Mouse (Mus musculus) adipocyte (in vitro differentiated cells): ENCODE data around the gene Sar1b.

Experiments
- DNase-seq: peaks from one replicate; pipeline ENCODE4 v3.0.0-alpha.2; 2016; ENCODE audit warnings: low spot score

Sar1b gene

DNA sequence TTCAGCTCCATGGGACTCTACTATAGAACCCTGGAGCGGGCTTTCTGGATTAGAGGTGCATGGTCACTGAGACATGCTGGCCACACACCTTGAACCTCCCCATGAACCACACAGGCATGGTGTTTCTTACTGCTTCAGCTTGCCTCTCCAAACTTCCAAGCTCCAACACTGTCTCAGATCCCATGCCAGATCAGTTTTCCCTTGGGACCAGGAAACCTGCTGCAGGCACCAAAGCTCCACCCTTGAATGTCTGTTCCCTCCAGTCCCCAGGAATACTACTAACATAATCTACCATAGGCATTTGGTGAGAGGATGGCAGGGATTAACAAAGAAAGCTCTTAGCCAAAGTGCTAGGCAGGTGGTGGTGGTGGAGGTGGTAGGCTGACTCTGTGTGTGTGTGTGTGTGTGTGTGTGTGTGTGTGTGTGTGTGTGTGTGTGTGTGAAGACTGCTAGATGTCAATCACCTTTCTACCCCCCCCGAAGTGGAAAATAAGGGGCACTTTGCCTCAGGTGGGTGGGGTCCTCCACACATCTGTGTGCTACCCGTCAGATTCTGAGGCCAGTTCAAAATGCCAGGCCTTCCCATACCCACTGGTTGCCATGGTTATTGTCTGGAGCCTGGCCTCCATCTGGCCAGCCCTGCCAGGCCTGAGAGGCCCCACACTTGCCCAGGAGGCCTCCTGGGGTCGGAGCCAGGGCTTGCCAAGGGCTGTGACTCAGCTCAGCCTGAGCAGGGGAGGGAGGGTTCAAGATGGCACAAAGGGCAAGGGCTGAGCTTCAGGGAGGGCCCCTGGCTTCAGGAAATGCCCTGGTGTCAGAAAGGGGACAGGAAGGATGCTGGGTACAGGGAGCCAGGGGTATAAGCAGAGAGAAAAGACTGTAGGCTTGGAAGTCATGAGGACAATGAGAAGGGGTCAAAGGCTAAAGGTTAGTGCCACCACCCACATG, 68.7 kb downstream of the Sar1b start:
- peak; percentile 90 for DNase-seq

DNA sequence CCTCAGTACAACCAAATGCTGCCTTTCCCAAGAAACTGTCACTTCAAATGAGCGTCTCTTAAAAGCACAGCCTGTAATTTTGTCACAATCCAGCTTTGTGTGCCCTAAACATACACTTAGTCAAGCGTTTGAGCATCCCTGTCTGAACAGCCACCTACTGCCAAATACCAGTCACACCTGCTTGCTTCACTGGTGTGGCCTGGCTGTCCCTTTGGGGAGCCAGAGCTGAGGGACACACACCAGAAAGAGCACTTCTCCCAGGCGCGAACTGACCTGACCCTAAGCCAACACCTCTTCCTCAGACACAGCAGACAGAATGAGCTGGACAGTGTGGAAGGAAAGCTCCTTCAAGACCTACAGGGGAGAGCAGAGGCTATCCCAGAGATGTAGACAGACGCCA, 69.5 kb downstream of the Sar1b start:
- no peak for DNase-seq

DNA sequence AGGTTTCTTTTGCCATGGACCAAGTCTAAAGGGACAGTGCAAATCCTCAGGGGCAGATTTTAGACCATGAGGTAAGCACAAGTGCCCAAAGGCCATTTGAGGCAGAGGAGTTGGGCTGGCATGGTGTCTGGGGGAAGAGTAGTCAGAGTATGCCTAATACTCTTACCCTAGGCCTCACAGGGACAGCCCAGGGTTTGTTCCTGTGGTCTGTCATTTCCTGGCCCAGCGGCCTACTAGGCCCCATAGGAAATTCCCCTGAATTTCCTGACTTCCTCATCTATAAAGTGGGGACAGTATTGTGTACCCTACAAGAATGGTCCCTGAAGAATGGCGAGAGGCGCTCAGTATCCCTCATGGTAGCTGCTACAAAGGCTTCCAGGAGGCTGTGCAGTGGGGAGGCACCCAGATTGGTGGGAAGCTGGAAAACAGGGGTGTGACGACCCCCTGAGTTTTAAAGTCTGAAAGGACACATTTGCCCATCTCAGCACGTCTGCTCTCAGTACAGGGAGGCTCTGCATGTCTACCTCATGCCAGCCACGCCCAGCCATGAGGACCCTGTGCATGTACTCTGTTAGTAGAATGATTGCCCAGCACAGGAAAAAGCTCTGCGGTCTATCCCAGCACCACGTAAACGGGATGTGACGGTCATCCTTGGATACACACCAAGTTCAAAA, 70.0 kb downstream of the Sar1b start:
- DNase-seq: no peak

- no peak for DNase-seq
Measured at GRCm38 (mm10) chr11:51834067-51834411, 70.6 kb downstream of the Sar1b start.

DNA sequence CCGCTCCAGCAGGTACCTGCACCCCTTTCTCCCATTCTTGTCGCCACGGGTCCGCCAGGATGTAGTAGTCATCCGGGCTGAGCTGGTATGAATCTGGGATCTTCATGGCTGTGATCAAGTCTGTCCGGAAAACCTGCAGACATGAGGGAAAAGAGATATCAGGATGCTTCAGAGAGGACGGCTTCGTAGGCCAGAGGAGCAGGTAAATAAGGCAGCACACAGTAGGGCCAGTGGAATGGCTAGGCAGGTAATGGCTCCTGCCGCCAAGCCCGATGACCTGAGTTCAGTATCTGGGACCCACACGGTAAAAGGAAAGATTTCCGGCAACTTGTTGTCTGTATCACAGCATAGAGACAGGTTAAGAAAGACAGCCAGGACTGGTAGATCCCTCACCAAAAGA, 72.1 kb downstream of the Sar1b start:
- no peak for DNase-seq

DNA sequence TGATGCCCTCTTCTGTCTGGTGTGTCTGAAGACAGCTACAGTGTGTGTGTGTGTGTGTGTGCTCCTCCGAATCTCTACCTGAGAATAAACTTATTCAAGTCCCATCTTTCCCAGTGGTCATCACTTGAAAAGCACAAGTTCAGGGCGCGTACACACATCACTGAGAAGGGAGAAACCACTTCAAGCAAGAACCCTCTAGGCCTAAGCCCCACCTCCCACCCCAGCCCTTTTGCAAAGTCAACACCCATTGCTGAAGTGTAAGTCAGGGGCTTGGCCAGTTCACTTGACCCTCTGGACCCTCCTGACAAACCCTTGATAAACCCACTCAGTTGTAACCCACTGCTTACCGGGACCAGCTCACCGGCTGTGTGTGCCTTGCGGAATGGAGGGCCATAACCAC, 73.0 kb downstream of the Sar1b start:
- no peak for DNase-seq

DNA sequence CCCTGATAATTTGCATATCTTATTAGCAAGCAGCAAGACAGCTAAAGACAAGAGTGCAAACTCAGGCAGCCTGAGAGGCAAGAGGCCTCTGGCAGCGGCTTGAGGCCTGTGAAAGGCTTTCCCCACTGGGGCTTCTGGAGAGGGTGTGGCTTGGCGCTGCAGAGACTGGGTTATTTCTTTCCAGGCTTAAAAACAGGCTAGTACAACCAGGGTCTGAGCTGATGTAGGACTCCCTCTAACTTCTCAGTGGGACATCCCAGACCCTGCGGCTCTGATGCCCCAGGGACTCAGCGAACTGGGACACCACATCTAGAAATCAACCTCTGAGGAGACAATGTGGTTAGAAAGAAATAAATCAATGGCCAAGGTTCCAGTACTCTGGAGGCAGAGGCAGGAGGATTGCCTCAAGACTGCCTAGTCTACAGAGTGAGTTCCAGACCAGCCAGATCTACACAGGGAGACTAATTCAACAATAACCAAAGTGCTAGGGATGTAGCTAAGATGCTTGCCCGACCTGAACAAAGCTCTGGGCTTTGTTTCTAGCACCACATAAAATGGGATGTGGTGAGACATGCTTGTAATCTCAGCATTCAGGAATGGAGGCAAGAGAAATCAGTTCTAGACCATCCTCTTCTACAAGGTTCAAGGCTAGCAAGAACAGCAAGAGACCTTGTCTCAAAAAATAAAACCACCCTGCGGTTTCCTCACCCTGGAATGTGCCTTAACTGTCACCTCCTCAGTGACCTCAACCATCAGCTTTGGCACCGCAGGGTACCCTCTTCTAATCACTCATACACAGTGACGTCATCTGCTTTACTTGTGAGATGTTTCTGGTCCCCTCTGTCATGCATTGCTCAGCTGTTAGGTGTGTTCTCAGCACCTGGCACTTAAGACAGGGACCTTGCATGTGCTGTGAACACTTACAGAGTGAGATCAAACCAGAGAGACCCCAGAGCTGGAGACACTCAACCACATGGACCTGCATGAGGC, 74.0 kb downstream of the Sar1b start:
- peak; percentile 81 for DNase-seq

DNA sequence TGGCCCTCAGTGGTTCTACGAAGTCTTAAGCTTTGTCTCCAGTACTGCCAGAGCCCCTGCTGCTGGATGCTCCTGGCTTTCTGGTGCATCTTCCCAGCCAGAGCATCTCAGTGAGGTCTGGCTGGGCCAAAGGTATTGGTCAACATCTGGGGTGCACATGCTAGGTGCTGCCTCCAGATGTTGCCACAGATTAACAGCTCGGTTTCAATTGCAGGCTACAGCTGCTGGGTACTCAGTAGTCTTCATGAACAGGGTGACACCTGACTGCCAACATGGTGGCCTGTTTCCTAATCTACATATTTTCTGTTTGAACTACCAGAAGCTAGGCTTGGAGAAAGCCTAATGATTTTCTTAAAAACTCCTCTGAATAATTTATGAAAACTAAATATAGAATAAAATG, 75.6 kb downstream of the Sar1b start:
- no peak for DNase-seq

DNA sequence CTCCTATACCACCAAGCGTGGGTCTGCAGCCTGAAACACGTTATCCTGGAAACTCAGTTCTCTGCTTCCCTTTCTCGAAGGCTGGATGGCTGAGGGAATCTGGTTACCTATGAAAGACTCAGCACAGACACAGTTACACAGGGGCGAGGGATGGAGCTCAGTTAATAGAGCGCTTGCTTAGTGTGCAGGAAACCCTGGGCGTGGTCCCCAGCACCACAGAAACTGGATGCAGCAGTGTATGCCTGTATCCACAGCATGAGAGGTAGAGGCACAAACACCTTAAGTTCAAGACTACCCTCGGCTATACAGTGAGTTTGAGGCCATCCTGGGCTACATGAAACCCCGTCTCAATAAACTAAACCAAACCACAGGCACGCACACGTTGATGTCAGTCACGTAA, 76.5 kb downstream of the Sar1b start:
- DNase-seq: no peak

GRCm38 (mm10) chr11:51840657-51841056, 77.2 kb downstream of the Sar1b start:
- no peak for DNase-seq

DNA sequence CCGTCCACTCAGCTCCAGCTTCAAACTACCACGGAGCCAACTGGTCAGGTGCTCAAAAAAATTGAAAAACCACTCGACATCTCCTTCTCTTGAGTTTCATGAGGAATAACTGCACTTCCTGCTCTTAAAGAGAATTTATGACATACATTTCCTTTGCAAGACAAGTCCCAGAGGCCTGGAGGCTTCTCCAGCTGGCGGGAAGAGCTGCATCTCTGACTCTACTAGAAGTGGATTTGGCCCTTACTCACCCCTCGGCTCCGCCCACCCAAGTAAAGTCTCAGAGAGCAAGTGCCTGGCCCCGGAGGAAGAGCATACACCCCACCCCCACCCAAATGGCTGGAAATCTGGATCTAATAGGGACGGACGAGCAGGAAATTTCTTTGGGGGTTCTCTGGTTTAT, 77.7 kb downstream of the Sar1b start:
- DNase-seq: no peak
